Comparison of ENCODE assay signal across 23 mouse cellular contexts in the genomic region with DNA sequence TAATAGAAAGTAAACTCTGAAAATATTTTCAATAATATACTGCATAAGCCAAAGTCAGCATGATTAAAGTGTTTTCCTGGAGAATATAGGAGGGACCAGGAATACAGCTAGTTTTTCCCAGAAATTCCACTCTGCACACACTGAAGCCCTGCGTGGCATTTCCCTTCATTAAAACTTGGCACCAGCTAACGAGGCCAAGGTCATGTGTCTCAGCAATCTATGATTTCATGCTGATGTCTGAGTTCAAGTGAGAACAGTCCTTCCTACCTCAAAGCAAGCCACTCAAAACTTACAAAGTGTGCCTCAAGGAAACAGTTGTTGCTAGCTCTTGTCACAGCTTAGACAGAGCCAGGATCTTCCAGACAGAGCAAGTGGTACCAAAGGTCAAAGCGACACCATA.
DNase-seq lines count a peak whose midpoint lies in the region; ATAC-seq lines count a peak whose summit lies in the region.
"Had no signal": no experiment of that assay in that cellular context is flagged by ENCODE, and none has a peak within 500 bp of the region (broad histone marks: within the 10 kb centered on the region; RNA-seq: fewer than 3 reads in every experiment).

No protein-coding gene starts in this region.

- no peak for ATAC-seq in heart, embryonic 15.5 days (replicated peaks; ENCODE audit: insufficient number of reproducible peaks, insufficient read depth, low FRiP score, low read depth)
- no peak for ATAC-seq in midbrain, embryonic 14.5 days (ENCODE audit: low FRiP score, low TSS enrichment)
- ATAC-seq: forebrain, embryonic 14.5 days; midbrain, embryonic 15.5 days had no signal

- H3K27me3 ChIP-seq in heart, embryonic 15.5 days, result no peaks in the 10 kb centered on the region
- no peaks in the 10 kb centered on the region for H3K27me3 ChIP-seq in midbrain, embryonic 14.5 days (ENCODE audit: control insufficient read depth, insufficient read depth, low read length)
- H3K27me3 ChIP-seq: embryonic facial prominence, embryonic 15.5 days; hindbrain, embryonic 12.5 days; limb, embryonic 15.5 days; midbrain, embryonic 15.5 days; neural tube, embryonic 12.5 days had no signal

- no peak overlapping the region for H3K4me3 ChIP-seq in heart, embryonic 15.5 days
- H3K4me3 ChIP-seq in midbrain, embryonic 14.5 days (replicated peaks; ENCODE audit: low read depth, low read length), result no peak overlapping the region
- H3K4me3 ChIP-seq: embryonic facial prominence, embryonic 15.5 days; hindbrain, embryonic 12.5 days; limb, embryonic 15.5 days; midbrain, embryonic 15.5 days; neural tube, embryonic 12.5 days had no signal

- H3K4me1 ChIP-seq in heart, embryonic 15.5 days (replicated peaks), result peaks cover 17% of the 10 kb centered on the region; the same call in 1 of the 2 replicates
- peaks cover 6% of the 10 kb centered on the region; the same call in 1 of the 2 replicates for H3K4me1 ChIP-seq in midbrain, embryonic 14.5 days (ENCODE audit: control insufficient read depth, insufficient read depth, low read length)
- H3K4me1 ChIP-seq: embryonic facial prominence, embryonic 15.5 days had no signal

- H3K27ac ChIP-seq in heart, embryonic 15.5 days, result 0 out of 2 replicates have a peak overlapping the region, but pooled peaks have one; percentile 21
- H3K27ac ChIP-seq in midbrain, embryonic 14.5 days (replicated peaks; ENCODE audit: low read depth, low read length), result no peak overlapping the region
- H3K27ac ChIP-seq: embryonic facial prominence, embryonic 15.5 days; hindbrain, embryonic 12.5 days; limb, embryonic 15.5 days; midbrain, embryonic 15.5 days; neural tube, embryonic 12.5 days; stomach, postnatal 0 days had no signal

- no peaks in the 10 kb centered on the region for H3K9me3 ChIP-seq in heart, embryonic 15.5 days (replicated peaks)
- no peaks in the 10 kb centered on the region for H3K9me3 ChIP-seq in midbrain, embryonic 14.5 days (ENCODE audit: control insufficient read depth, low read length)
- H3K9me3 ChIP-seq: embryonic facial prominence, embryonic 15.5 days; hindbrain, embryonic 12.5 days; limb, embryonic 15.5 days; midbrain, embryonic 15.5 days; neural tube, embryonic 12.5 days had no signal

- no peak overlapping the region for H3K4me2 ChIP-seq in heart, embryonic 15.5 days
- no peak overlapping the region for H3K4me2 ChIP-seq in midbrain, embryonic 14.5 days (ENCODE audit: low read length)
- H3K4me2 ChIP-seq: embryonic facial prominence, embryonic 15.5 days; hindbrain, embryonic 12.5 days; limb, embryonic 15.5 days; midbrain, embryonic 15.5 days; neural tube, embryonic 12.5 days had no signal

- H3K9ac ChIP-seq in heart, embryonic 15.5 days, result no peak overlapping the region
- H3K9ac ChIP-seq in midbrain, embryonic 14.5 days (replicated peaks; ENCODE audit: low read length), result no peak overlapping the region
- H3K9ac ChIP-seq: embryonic facial prominence, embryonic 15.5 days; hindbrain, embryonic 12.5 days; limb, embryonic 15.5 days; midbrain, embryonic 15.5 days; neural tube, embryonic 12.5 days had no signal

- peak; percentile 77 to 92 for DNase-seq in adrenal gland, adult (ENCODE audit: inconsistent age in 2 of 2, low spot score in 1 of 2)
- no peak for DNase-seq in adrenal gland, postnatal 4 days (ENCODE audit: low spot score in 2 of 2)
- DNase-seq in heart, postnatal 25 days (ENCODE audit: low spot score), result no peak
- DNase-seq in ovary, adult 18-20 months (ENCODE audit: low spot score), result peak; percentile 30
- no peak for DNase-seq in ovary, postnatal 14 days (ENCODE audit: low spot score)
- peak; percentile 66 for DNase-seq in adrenal gland, postnatal 14 days
- DNase-seq in midbrain, embryonic 14.5 days, result no peak
- DNase-seq: cerebellum, adult 11 months; cerebellum, adult 9-11 months; gastrocnemius, postnatal 10 days; kidney, adult 18-20 months; kidney, postnatal 25 days; left cerebral cortex, postnatal 4 days; lung, postnatal 4 days; right cerebral cortex, postnatal 14 days had no signal

- 43% methylated on average over 3 of the region's 3 CpGs for WGBS in heart, embryonic 15.5 days
- 91% methylated on average over 3 of the region's 3 CpGs for WGBS in midbrain, embryonic 14.5 days

- 0 out of 2 replicates have a peak, but pooled peaks cover 7% of the 10 kb centered on the region for H3K36me3 ChIP-seq in heart, embryonic 15.5 days
- no peaks in the 10 kb centered on the region for H3K36me3 ChIP-seq in midbrain, embryonic 14.5 days (ENCODE audit: control insufficient read depth, insufficient read depth, low read length)
- H3K36me3 ChIP-seq: embryonic facial prominence, embryonic 15.5 days; hindbrain, embryonic 12.5 days; limb, embryonic 15.5 days; midbrain, embryonic 15.5 days; neural tube, embryonic 12.5 days had no signal

- intact Hi-C loops in heart, postnatal 25 days (cut with DNase I), result no loop called here

Comparison
In these comparisons a context has a peak if more than half of its experiments do, and no peak if none do; other contexts are left out.
1. DNase-seq: peak in adrenal gland, adult (2 of 2), ovary, adult 18-20 months (single experiment) and adrenal gland, postnatal 14 days (single experiment); none in adrenal gland, postnatal 4 days (0 of 2), heart, postnatal 25 days (single experiment), ovary, postnatal 14 days (single experiment) and midbrain, embryonic 14.5 days (single experiment).